ENCODE assay signal across 30 mouse cellular contexts in genomic region chr4:82153604-82154003, GRCm38 (mm10).
DNase-seq lines count a peak whose midpoint lies in the region; ATAC-seq lines count a peak whose summit lies in the region.
"Had no signal": no experiment of that assay in that cellular context is flagged by ENCODE, and none has a peak within 500 bp of the region (broad histone marks: within the 10 kb centered on the region; RNA-seq: fewer than 3 reads in every experiment).

No protein-coding gene starts in this region.

- ATAC-seq in midbrain, embryonic 11.5 days (ENCODE audit: low FRiP score): no peak
- ATAC-seq in midbrain, embryonic 15.5 days (replicated peaks): no peak
- ATAC-seq in limb, embryonic 13.5 days (ENCODE audit: low FRiP score, low read depth): peak; percentile 48; the same call in 1 of the 2 replicates
- ATAC-seq: hindbrain, embryonic 16.5 days; intestine, embryonic 15.5 days; lung, postnatal 0 days; midbrain, embryonic 16.5 days; Patski had no signal

- H3K27ac ChIP-seq in midbrain, embryonic 11.5 days (ENCODE audit: low read depth, low read length): no peak overlapping the region
- no peak overlapping the region for H3K27ac ChIP-seq in midbrain, embryonic 15.5 days
- peak overlapping the region; percentile 73; the same call in 1 of the 2 replicates for H3K27ac ChIP-seq in limb, embryonic 13.5 days
- H3K27ac ChIP-seq: embryonic facial prominence, embryonic 12.5 days; intestine, embryonic 15.5 days; kidney, postnatal 0 days; limb, embryonic 15.5 days; liver, embryonic 13.5 days; macrophage; neural tube, embryonic 13.5 days; stomach, embryonic 15.5 days had no signal

- 82% methylated on average over 5 of the region's 5 CpGs for WGBS in midbrain, embryonic 11.5 days
- WGBS in midbrain, embryonic 15.5 days: 82% methylated on average over 5 of the region's 5 CpGs
- WGBS in limb, embryonic 13.5 days: 14% methylated on average over 5 of the region's 5 CpGs

- no peaks in the 10 kb centered on the region for H3K4me1 ChIP-seq in midbrain, embryonic 11.5 days (ENCODE audit: control insufficient read depth, insufficient read depth, low read length)
- H3K4me1 ChIP-seq in midbrain, embryonic 15.5 days: no peaks in the 10 kb centered on the region
- H3K4me1 ChIP-seq in limb, embryonic 13.5 days: peaks cover 44% of the 10 kb centered on the region
- H3K4me1 ChIP-seq: intestine, embryonic 15.5 days; liver, embryonic 13.5 days; neural tube, embryonic 13.5 days; stomach, embryonic 15.5 days had no signal

- H3K9me3 ChIP-seq in midbrain, embryonic 11.5 days (ENCODE audit: control insufficient read depth, low read length): no peaks in the 10 kb centered on the region
- no peaks in the 10 kb centered on the region for H3K9me3 ChIP-seq in midbrain, embryonic 15.5 days
- H3K9me3 ChIP-seq in limb, embryonic 13.5 days: no peaks in the 10 kb centered on the region
- H3K9me3 ChIP-seq: embryonic facial prominence, embryonic 12.5 days; heart, embryonic 12.5 days; intestine, embryonic 15.5 days; limb, embryonic 15.5 days; liver, embryonic 13.5 days; neural tube, embryonic 13.5 days; stomach, embryonic 15.5 days had no signal

- no peak overlapping the region for H3K4me2 ChIP-seq in midbrain, embryonic 11.5 days
- H3K4me2 ChIP-seq in midbrain, embryonic 15.5 days: no peak overlapping the region
- H3K4me2 ChIP-seq in limb, embryonic 13.5 days (replicated peaks): no peak overlapping the region
- H3K4me2 ChIP-seq: embryonic facial prominence, embryonic 12.5 days; heart, embryonic 12.5 days; intestine, embryonic 15.5 days; limb, embryonic 15.5 days; liver, embryonic 13.5 days; neural tube, embryonic 13.5 days; stomach, embryonic 15.5 days had no signal

- no peak overlapping the region for H3K9ac ChIP-seq in midbrain, embryonic 11.5 days (ENCODE audit: low read length)
- no peak overlapping the region for H3K9ac ChIP-seq in midbrain, embryonic 15.5 days
- H3K9ac ChIP-seq in limb, embryonic 13.5 days: no peak overlapping the region
- H3K9ac ChIP-seq: embryonic facial prominence, embryonic 12.5 days; heart, embryonic 12.5 days; intestine, embryonic 15.5 days; limb, embryonic 15.5 days; liver, embryonic 13.5 days; neural tube, embryonic 13.5 days; stomach, embryonic 15.5 days had no signal

- H3K36me3 ChIP-seq in midbrain, embryonic 11.5 days (ENCODE audit: control insufficient read depth, insufficient read depth, low read length): no peaks in the 10 kb centered on the region
- no peaks in the 10 kb centered on the region for H3K36me3 ChIP-seq in midbrain, embryonic 15.5 days (replicated peaks)
- H3K36me3 ChIP-seq in limb, embryonic 13.5 days: no peaks in the 10 kb centered on the region
- H3K36me3 ChIP-seq: embryonic facial prominence, embryonic 12.5 days; heart, embryonic 12.5 days; intestine, embryonic 15.5 days; limb, embryonic 15.5 days; liver, embryonic 13.5 days; neural tube, embryonic 13.5 days; stomach, embryonic 15.5 days had no signal

- H3K27me3 ChIP-seq in midbrain, embryonic 11.5 days (ENCODE audit: control insufficient read depth, insufficient read depth, low read length): no peaks in the 10 kb centered on the region
- H3K27me3 ChIP-seq in midbrain, embryonic 15.5 days (replicated peaks): no peaks in the 10 kb centered on the region
- H3K27me3 ChIP-seq in limb, embryonic 13.5 days: no peaks in the 10 kb centered on the region
- H3K27me3 ChIP-seq: embryonic facial prominence, embryonic 12.5 days; heart, embryonic 12.5 days; intestine, embryonic 15.5 days; limb, embryonic 15.5 days; liver, embryonic 13.5 days; neural tube, embryonic 13.5 days; Patski; stomach, embryonic 15.5 days had no signal

- peak; percentile 43 for DNase-seq in embryo, embryonic 10 days (ENCODE audit: low spot score)
- no peak for DNase-seq in embryo, embryonic 9.5 days (ENCODE audit: extremely low spot score)
- peak; percentile 45 for DNase-seq in midbrain, embryonic 11.5 days (ENCODE audit: low spot score, missing footprints)
- peak; percentile 87 for DNase-seq in forelimb bud, embryonic 11.5 days (ENCODE audit: low read depth, low spot score)
- no peak for DNase-seq in urinary bladder, postnatal 25 days (ENCODE audit: low spot score)
- DNase-seq in layer of hippocampus, postnatal 25 days (ENCODE audit: extremely low spot score in 1 of 2, low spot score in 1 of 2): no peak
- DNase-seq: adrenal gland, postnatal 10 days; cerebellum, adult 11 months; cerebellum, adult 9-10 months; cerebellum, postnatal 36 days; gastrocnemius, postnatal 25 days; heart, adult 18-20 months; kidney, adult 8-10 months; kidney, postnatal 4 days; liver, embryonic 13.5 days; lung, adult 18-20 months had no signal

- no peak overlapping the region for H3K4me3 ChIP-seq in midbrain, embryonic 11.5 days (ENCODE audit: low read depth, low read length)
- H3K4me3 ChIP-seq in midbrain, embryonic 15.5 days: no peak overlapping the region
- no peak overlapping the region for H3K4me3 ChIP-seq in limb, embryonic 13.5 days
- H3K4me3 ChIP-seq: embryonic facial prominence, embryonic 12.5 days; heart, embryonic 12.5 days; intestine, embryonic 15.5 days; limb, embryonic 15.5 days; liver, embryonic 13.5 days; neural tube, embryonic 13.5 days; stomach, embryonic 15.5 days had no signal

Comparison
In these comparisons a context has a peak if more than half of its experiments do, and no peak if none do; other contexts are left out.
1. DNase-seq: peak in embryo, embryonic 10 days (single experiment), midbrain, embryonic 11.5 days (single experiment) and forelimb bud, embryonic 11.5 days (single experiment); none in embryo, embryonic 9.5 days (single experiment), urinary bladder, postnatal 25 days (single experiment) and layer of hippocampus, postnatal 25 days (0 of 2).